Mouse (Mus musculus) E14TG2a.4 (cell line): ENCODE measurements around the gene Ulk3.

Source experiments
- CTCF ChIP-seq: conservative IDR thresholded peaks from 2 replicates; pipeline ENCODE4 v1.5.1; 2014; ENCODE audit warnings: low read length
- NANOG ChIP-seq: IDR thresholded peaks from 2 replicates; pipeline ENCODE4 v1.6.1; 2014; ENCODE audit warnings: borderline replicate concordance, low read length, mixed read lengths
- POU5F1 ChIP-seq: IDR thresholded peaks from 2 replicates; pipeline ENCODE4 v1.6.1; 2014; ENCODE audit warnings: low read length, borderline replicate concordance

- TF ChIP-seq POU5F1 = no peak
- no peak for TF ChIP-seq CTCF
- peak; percentile 95 for TF ChIP-seq NANOG
Measured at GRCm38 (mm10) chr9:57554753-57555152, 34.5 kb upstream of the Ulk3 start.
